Mouse (Mus musculus) ES-E14 (cell line): ENCODE data around the gene Gm20403.

Experiments used
- HCFC1 ChIP-seq: IDR thresholded peaks from 2 replicates; pipeline ENCODE4 v1.6.1; 2012; ENCODE audit warnings: low read length, inconsistent platforms, borderline replicate concordance; ENCODE audit not compliant: insufficient read depth
- ZC3H11A ChIP-seq: IDR thresholded peaks from 2 replicates; pipeline ENCODE4 v1.6.1; 2012; ENCODE audit warnings: low read depth, mild to moderate bottlenecking, inconsistent platforms, low read length, borderline replicate concordance

DNA sequence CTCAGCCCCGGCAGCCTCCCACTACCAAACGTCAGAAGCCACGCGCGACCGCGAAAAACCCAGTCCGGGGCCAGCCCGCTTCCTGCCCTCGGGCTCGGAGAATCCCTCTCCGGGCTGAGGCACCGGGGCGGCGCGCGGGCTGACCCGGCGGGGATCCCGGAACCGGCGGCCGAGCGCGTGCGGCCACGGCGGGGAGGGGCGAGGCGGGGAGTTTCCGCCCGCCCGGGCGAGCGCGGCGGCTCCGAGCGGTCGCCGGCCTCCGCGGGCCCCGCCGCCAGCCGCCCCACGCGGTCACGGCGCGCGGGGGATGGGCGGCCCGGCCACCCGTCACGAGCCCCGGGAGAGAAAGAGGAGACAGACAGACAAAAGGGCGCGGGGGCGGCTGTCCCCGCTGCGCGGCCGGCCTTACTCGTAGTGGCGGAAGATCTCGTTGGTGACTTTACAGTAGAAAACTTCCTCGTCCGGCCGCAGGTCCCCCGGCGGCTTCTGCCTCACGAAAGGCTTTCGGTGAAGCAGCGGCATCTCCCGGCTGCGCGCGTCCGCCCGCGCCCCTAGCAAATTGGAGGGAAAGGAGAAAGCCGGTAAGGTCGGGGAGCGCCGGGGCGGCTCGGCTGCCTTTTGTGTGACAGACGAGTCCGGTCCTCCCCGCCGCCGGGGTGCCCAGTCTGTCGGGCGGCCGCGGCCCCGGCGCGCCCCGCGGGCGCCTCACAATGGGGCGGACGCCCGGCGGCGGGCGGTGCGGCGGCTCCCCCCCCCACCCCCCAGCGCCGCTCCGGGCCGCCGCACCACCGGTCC, 875 bp downstream of the Gm20403 start:
- TF ChIP-seq ZC3H11A, result no peak
- TF ChIP-seq HCFC1, result no peak
